Mouse (Mus musculus) spleen, adult 2 months (tissue): ENCODE measurements around the gene Acacb. TPM values are rescaled to one million over a fixed set of nuclear protein-coding genes. Genes with fewer than 3 reads are reported as not detected.

Experiments
- DNase-seq, 2 experiments: peaks; one replicate each; pipeline versions ENCODE4 v3.0.0 to v3.0.0-alpha.2; 2012 to 2021; ENCODE audit warnings: low spot score in 2 of 2, low read depth in 1 of 2
- H3K27ac ChIP-seq: fragments of 200-500 bp; 2 replicates; pipeline ENCODE4 v1.5.1; 2012; ENCODE audit warnings: low read length, inconsistent platforms; ENCODE audit not compliant: insufficient read depth
- H3K27me3 ChIP-seq: fragments of 200-500 bp; 2 replicates; pipeline ENCODE4 v1.6.1; 2012; ENCODE audit warnings: mild to moderate bottlenecking, moderate library complexity, low read length, inconsistent platforms; ENCODE audit not compliant: control insufficient read depth, insufficient read depth
- H3K36me3 ChIP-seq: fragments of 200-500 bp; 2 replicates; pipeline ENCODE4 v1.6.1; 2012; ENCODE audit warnings: mild to moderate bottlenecking, low read length, inconsistent platforms; ENCODE audit not compliant: control insufficient read depth, insufficient read depth
- H3K4me1 ChIP-seq: fragments of 200-500 bp; 2 replicates; pipeline ENCODE4 v1.6.1; 2011; ENCODE audit warnings: inconsistent platforms; ENCODE audit not compliant: control insufficient read depth, insufficient read depth, insufficient read length
- H3K4me3 ChIP-seq: fragments of 200-500 bp; 2 replicates; pipeline ENCODE4 v1.5.1; 2011; ENCODE audit warnings: mild to moderate bottlenecking, inconsistent platforms; ENCODE audit not compliant: insufficient read depth, insufficient read length; ENCODE audit errors: extremely low read depth
- CTCF ChIP-seq: fragments of 200-500 bp; IDR thresholded peaks from 2 replicates; pipeline ENCODE4 v1.5.1; 2011; ENCODE audit warnings: mild to moderate bottlenecking, inconsistent platforms; ENCODE audit not compliant: insufficient read depth, insufficient read length, insufficient replicate concordance; ENCODE audit errors: extremely low read depth
- POLR2A ChIP-seq: fragments of 200-500 bp; IDR thresholded peaks from 2 replicates; pipeline ENCODE4 v1.6.1; 2011; ENCODE audit warnings: low read depth, low read length, inconsistent platforms
- WGBS: fragments of 180-500 bp; shearing (Covaris S2); methylation state at CpG from one replicate; pipeline ENCODE4 v1.1.7; 2018; 5-methylcytosine and 5-hydroxymethylcytosine counted together
- polyA plus RNA-seq: library from polyadenylated mRNA; depleted of rRNA; stranded (reverse); fragments of >200 nt; gene quantifications from 2 replicates; pipeline ENCODE4 v1.2.3, GENCODE M21; 2012

Gene Acacb
- polyA plus RNA-seq, 1 experiment: 9.3 TPM

GRCm38 (mm10) chr5:114264030-114264459 is 117.7 kb downstream of the Acacb start:
- TF ChIP-seq POLR2A (no peak), CTCF (no peak)
- 81% methylated on average over 8 of the region's 8 CpGs for WGBS
- no peaks in the 10 kb centered on the region for H3K36me3 ChIP-seq
- H3K4me3 ChIP-seq: no peak overlapping the region
- H3K4me1 ChIP-seq: no peaks in the 10 kb centered on the region
- DNase-seq: no peak
- H3K27me3 ChIP-seq: no peaks in the 10 kb centered on the region
- H3K27ac ChIP-seq: no peak overlapping the region

- H3K4me3 ChIP-seq: no peak overlapping the region
- H3K4me1 ChIP-seq: no peaks in the 10 kb centered on the region
- H3K27me3 ChIP-seq: no peaks in the 10 kb centered on the region
- H3K27ac ChIP-seq: no peak overlapping the region
- no peaks in the 10 kb centered on the region for H3K36me3 ChIP-seq
- DNase-seq: no peak
- TF ChIP-seq CTCF: no peak
- no peak for TF ChIP-seq POLR2A
- WGBS: 86% methylated on average over 8 of the region's 8 CpGs
These were observed 118.5 kb downstream of the Acacb start for GRCm38 (mm10) chr5:114264791-114265190.

GRCm38 (mm10) chr5:114268646-114269045 is 122.3 kb downstream of the Acacb start:
- no peak for DNase-seq
- no peaks in the 10 kb centered on the region for H3K36me3 ChIP-seq
- peaks cover 2% of the 10 kb centered on the region; the same call in 1 of the 2 replicates for H3K27me3 ChIP-seq
- H3K27ac ChIP-seq: no peak overlapping the region
- H3K4me3 ChIP-seq: no peak overlapping the region
- 23% methylated on average over 7 of the region's 7 CpGs for WGBS
- no peak for TF ChIP-seq CTCF
- TF ChIP-seq POLR2A: no peak
- no peaks in the 10 kb centered on the region for H3K4me1 ChIP-seq

GRCm38 (mm10) chr5:114269499-114269898 is 123.2 kb downstream of the Acacb start:
- WGBS: 4% methylated on average over 7 of the region's 7 CpGs
- H3K4me1 ChIP-seq: no peaks in the 10 kb centered on the region; the same call in 1 of the 2 replicates
- no peak overlapping the region for H3K27ac ChIP-seq
- TF ChIP-seq CTCF: no peak
- no peak for TF ChIP-seq POLR2A
- H3K4me3 ChIP-seq: no peak overlapping the region
- H3K36me3 ChIP-seq: no peaks in the 10 kb centered on the region
- H3K27me3 ChIP-seq: peaks cover 7% of the 10 kb centered on the region
- no peak for DNase-seq

GRCm38 (mm10) chr5:114269984-114270383 is 123.6 kb downstream of the Acacb start:
- H3K36me3 ChIP-seq: no peaks in the 10 kb centered on the region
- 31% methylated on average over 12 of the region's 12 CpGs for WGBS
- no peak for DNase-seq
- no peak overlapping the region for H3K4me3 ChIP-seq
- H3K27me3 ChIP-seq: peaks cover 7% of the 10 kb centered on the region
- H3K4me1 ChIP-seq: no peaks in the 10 kb centered on the region; the same call in 1 of the 2 replicates
- TF ChIP-seq CTCF (no peak), POLR2A (no peak)
- H3K27ac ChIP-seq: no peak overlapping the region

- TF ChIP-seq POLR2A (no peak), CTCF (no peak)
- WGBS: 2% methylated on average over 56 of the region's 56 CpGs
- H3K4me3 ChIP-seq: no peak within 1 kb of the TSS
- peaks cover 13% of the 10 kb centered on the region for H3K27me3 ChIP-seq
- no peak within 1 kb of the TSS for H3K27ac ChIP-seq
- DNase-seq: no peak
- no peaks in the 10 kb centered on the region for H3K36me3 ChIP-seq
- H3K4me1 ChIP-seq: no peaks in the 10 kb centered on the region; the same call in 1 of the 2 replicates
These were observed 127.5 kb downstream of the Acacb start, which contains the start of gene Foxn4 for GRCm38 (mm10) chr5:114273693-114274402. Gene Foxn4, minus strand, starts transcription at chr5:114273807.

- WGBS: 45% methylated on average over 8 of the region's 8 CpGs
- no peaks in the 10 kb centered on the region; the same call in 1 of the 2 replicates for H3K4me1 ChIP-seq
- no peaks in the 10 kb centered on the region for H3K36me3 ChIP-seq
- TF ChIP-seq CTCF (no peak), POLR2A (no peak)
- H3K27ac ChIP-seq: no peak overlapping the region
- no peak for DNase-seq
- no peak overlapping the region for H3K4me3 ChIP-seq
- peaks cover 13% of the 10 kb centered on the region for H3K27me3 ChIP-seq
These were observed 129.0 kb downstream of the Acacb start for GRCm38 (mm10) chr5:114275339-114275738.
